Mouse (Mus musculus): Measurements from ENCODE around the gene Erich3. TPM values are rescaled to one million over a fixed set of nuclear protein-coding genes. Genes with fewer than 3 reads are reported as not detected.

Erich3 gene
- polyA plus RNA-seq, 1 experiment from 2014 or later: not detected

- no peaks in the 10 kb centered on the region for H3K9me3 ChIP-seq (ENCODE audit: control insufficient read depth, low read length)
- H3K27me3 ChIP-seq (ENCODE audit: control insufficient read depth, insufficient read depth, low read length): peaks cover 9% of the 10 kb centered on the region; the same call in 1 of the 2 replicates
- no peak overlapping the region for H3K4me2 ChIP-seq (replicated peaks; ENCODE audit: low read depth, low read length)
- no peaks in the 10 kb centered on the region for H3K36me3 ChIP-seq (ENCODE audit: control insufficient read depth, insufficient read depth, low read length)
- H3K27ac ChIP-seq (ENCODE audit: low read depth, low read length): no peak overlapping the region
- 65% methylated on average over 20 of the region's 20 CpGs for WGBS
- 0 out of 2 replicates have a peak, but pooled peaks have one; percentile 47 for ATAC-seq (ENCODE audit: low FRiP score, low TSS enrichment)
- no peaks in the 10 kb centered on the region for H3K4me1 ChIP-seq (ENCODE audit: control insufficient read depth, insufficient read depth, low read length)
- no peak overlapping the region for H3K9ac ChIP-seq (ENCODE audit: low read depth, low read length)
- H3K4me3 ChIP-seq (ENCODE audit: low read length): no peak overlapping the region
Observed at GRCm38 (mm10) chr3:154649411-154650285, 14.0 kb upstream of the Erich3 start.

- Histone ChIP-seq H3K4me1 (ENCODE audit: control insufficient read depth, insufficient read depth, low read length) (no peaks in the 10 kb centered on the region), H3K4me3 (ENCODE audit: low read length) (no peak overlapping the region), H3K4me2 (replicated peaks; ENCODE audit: low read depth, low read length) (no peak overlapping the region), H3K27me3 (ENCODE audit: control insufficient read depth, insufficient read depth, low read length) (peaks cover 9% of the 10 kb centered on the region; the same call in 1 of the 2 replicates), H3K9me3 (ENCODE audit: control insufficient read depth, low read length) (no peaks in the 10 kb centered on the region), H3K36me3 (ENCODE audit: control insufficient read depth, insufficient read depth, low read length) (no peaks in the 10 kb centered on the region), H3K27ac (ENCODE audit: low read depth, low read length) (no peak overlapping the region), H3K9ac (ENCODE audit: low read depth, low read length) (no peak overlapping the region)
- whole genome bisulfite sequencing: 83% methylated on average over 10 of the region's 10 CpGs
- no peak for ATAC-seq (ENCODE audit: low FRiP score, low TSS enrichment)
Observed at GRCm38 (mm10) chr3:154651192-154651821, 12.4 kb upstream of the Erich3 start.

- H3K4me2 ChIP-seq (replicated peaks; ENCODE audit: low read depth, low read length): no peak overlapping the region
- H3K36me3 ChIP-seq (ENCODE audit: control insufficient read depth, insufficient read depth, low read length): no peaks in the 10 kb centered on the region
- WGBS: 47% methylated on average over 24 of the region's 24 CpGs
- H3K9ac ChIP-seq (ENCODE audit: low read depth, low read length): no peak overlapping the region
- no peaks in the 10 kb centered on the region for H3K9me3 ChIP-seq (ENCODE audit: control insufficient read depth, low read length)
- H3K4me1 ChIP-seq (ENCODE audit: control insufficient read depth, insufficient read depth, low read length): no peaks in the 10 kb centered on the region
- H3K27ac ChIP-seq (ENCODE audit: low read depth, low read length): no peak overlapping the region
- H3K27me3 ChIP-seq (ENCODE audit: control insufficient read depth, insufficient read depth, low read length): peaks cover 9% of the 10 kb centered on the region; the same call in 1 of the 2 replicates
- H3K4me3 ChIP-seq (ENCODE audit: low read length): no peak overlapping the region
- ATAC-seq (ENCODE audit: low FRiP score, low TSS enrichment): peak; percentile 70
Observed at GRCm38 (mm10) chr3:154652581-154653420, 10.9 kb upstream of the Erich3 start.

GRCm38 (mm10) chr3:154653454-154653853, 10.2 kb upstream of the Erich3 start:
- Histone ChIP-seq H3K9ac (ENCODE audit: low read depth, low read length) (no peak overlapping the region), H3K4me2 (replicated peaks; ENCODE audit: low read depth, low read length) (no peak overlapping the region), H3K9me3 (ENCODE audit: control insufficient read depth, low read length) (no peaks in the 10 kb centered on the region), H3K36me3 (ENCODE audit: control insufficient read depth, insufficient read depth, low read length) (no peaks in the 10 kb centered on the region), H3K4me1 (ENCODE audit: control insufficient read depth, insufficient read depth, low read length) (no peaks in the 10 kb centered on the region), H3K27me3 (ENCODE audit: control insufficient read depth, insufficient read depth, low read length) (peaks cover 9% of the 10 kb centered on the region; the same call in 1 of the 2 replicates), H3K27ac (ENCODE audit: low read depth, low read length) (no peak overlapping the region), H3K4me3 (ENCODE audit: low read length) (no peak overlapping the region)
- ATAC-seq (ENCODE audit: low FRiP score, low TSS enrichment): no peak
- WGBS: 55% methylated on average over 5 of the region's 5 CpGs

- 0 out of 2 replicates have a peak, but pooled peaks have one; percentile 15 for ATAC-seq (ENCODE audit: low FRiP score, low TSS enrichment)
- 46% methylated on average over 6 of the region's 6 CpGs for WGBS
- Histone ChIP-seq H3K4me1 (ENCODE audit: control insufficient read depth, insufficient read depth, low read length) (no peaks in the 10 kb centered on the region), H3K9me3 (ENCODE audit: control insufficient read depth, low read length) (no peaks in the 10 kb centered on the region), H3K36me3 (ENCODE audit: control insufficient read depth, insufficient read depth, low read length) (no peaks in the 10 kb centered on the region), H3K4me3 (ENCODE audit: low read length) (no peak overlapping the region), H3K4me2 (replicated peaks; ENCODE audit: low read depth, low read length) (no peak overlapping the region), H3K9ac (ENCODE audit: low read depth, low read length) (no peak overlapping the region), H3K27ac (ENCODE audit: low read depth, low read length) (no peak overlapping the region), H3K27me3 (ENCODE audit: control insufficient read depth, insufficient read depth, low read length) (peaks cover 9% of the 10 kb centered on the region; the same call in 1 of the 2 replicates)
Observed at GRCm38 (mm10) chr3:154654284-154654683, 9.4 kb upstream of the Erich3 start.

- H3K36me3 ChIP-seq (ENCODE audit: control insufficient read depth, insufficient read depth, low read length): no peaks in the 10 kb centered on the region
- H3K4me1 ChIP-seq (ENCODE audit: control insufficient read depth, insufficient read depth, low read length): no peaks in the 10 kb centered on the region
- H3K27me3 ChIP-seq (ENCODE audit: control insufficient read depth, insufficient read depth, low read length): peaks cover 9% of the 10 kb centered on the region; the same call in 1 of the 2 replicates
- H3K9me3 ChIP-seq (ENCODE audit: control insufficient read depth, low read length): no peaks in the 10 kb centered on the region
- no peak overlapping the region for H3K27ac ChIP-seq (ENCODE audit: low read depth, low read length)
- H3K9ac ChIP-seq (ENCODE audit: low read depth, low read length): no peak overlapping the region
- H3K4me2 ChIP-seq (replicated peaks; ENCODE audit: low read depth, low read length): no peak overlapping the region
- 55% methylated on average over 12 of the region's 12 CpGs for WGBS
- ATAC-seq (ENCODE audit: low FRiP score, low TSS enrichment): no peak
- no peak overlapping the region for H3K4me3 ChIP-seq (ENCODE audit: low read length)
Observed at GRCm38 (mm10) chr3:154654901-154655300, 8.8 kb upstream of the Erich3 start.

GRCm38 (mm10) chr3:154655711-154656110, 7.9 kb upstream of the Erich3 start:
- no peak overlapping the region for H3K4me2 ChIP-seq (replicated peaks; ENCODE audit: low read depth, low read length)
- no peak overlapping the region for H3K9ac ChIP-seq (ENCODE audit: low read depth, low read length)
- H3K36me3 ChIP-seq (ENCODE audit: control insufficient read depth, insufficient read depth, low read length): no peaks in the 10 kb centered on the region
- H3K4me1 ChIP-seq (ENCODE audit: control insufficient read depth, insufficient read depth, low read length): no peaks in the 10 kb centered on the region
- WGBS: 91% methylated on average over 5 of the region's 5 CpGs
- H3K27me3 ChIP-seq (ENCODE audit: control insufficient read depth, insufficient read depth, low read length): peaks cover 9% of the 10 kb centered on the region; the same call in 1 of the 2 replicates
- H3K4me3 ChIP-seq (ENCODE audit: low read length): no peak overlapping the region
- H3K9me3 ChIP-seq (ENCODE audit: control insufficient read depth, low read length): no peaks in the 10 kb centered on the region
- ATAC-seq (ENCODE audit: low FRiP score, low TSS enrichment): no peak
- no peak overlapping the region for H3K27ac ChIP-seq (ENCODE audit: low read depth, low read length)

GRCm38 (mm10) chr3:154663976-154664581, 420 bp downstream of the Erich3 start:
- Histone ChIP-seq H3K9me3 (ENCODE audit: control insufficient read depth, low read length) (no peaks in the 10 kb centered on the region), H3K4me3 (ENCODE audit: low read length) (peak overlapping the region; percentile 38), H3K4me1 (ENCODE audit: control insufficient read depth, insufficient read depth, low read length) (no peaks in the 10 kb centered on the region), H3K36me3 (ENCODE audit: control insufficient read depth, insufficient read depth, low read length) (no peaks in the 10 kb centered on the region), H3K4me2 (replicated peaks; ENCODE audit: low read depth, low read length) (peak overlapping the region; percentile 63), H3K9ac (ENCODE audit: low read depth, low read length) (no peak overlapping the region), H3K27me3 (ENCODE audit: control insufficient read depth, insufficient read depth, low read length) (peaks cover 35% of the 10 kb centered on the region), H3K27ac (ENCODE audit: low read depth, low read length) (no peak overlapping the region)
- WGBS: 3% methylated on average over 23 of the region's 27 CpGs
- peak; percentile 88 for ATAC-seq (ENCODE audit: low FRiP score, low TSS enrichment)

All from kidney, embryonic 14.5 days (tissue).